Mouse (Mus musculus) stomach, postnatal 0 days (tissue): ENCODE measurements around the gene Ptprm. TPM values are rescaled to one million over a fixed set of nuclear protein-coding genes. Genes with fewer than 3 reads are reported as not detected.

ENCODE experiments used
- ATAC-seq: fragments of 200-750 bp; cut with Nextera tagmentation; 2 replicates; pipeline ENCODE4 v1.8.0; 2017; ENCODE audit not compliant: low FRiP score, low TSS enrichment
- DNase-seq: peaks from one replicate; pipeline ENCODE4 v3.0.0-alpha.2; 2016; ENCODE audit warnings: low spot score
- H3K27ac ChIP-seq: fragments of 300-500 bp; sonication (generic); replicated peaks from 2 replicates; pipeline ENCODE4 v1.5.1; 2014; ENCODE audit warnings: mild to moderate bottlenecking, control low read depth
- H3K27me3 ChIP-seq: fragments of 300-500 bp; sonication (generic); 2 replicates; pipeline ENCODE4 v1.6.1; 2014; ENCODE audit warnings: low read length; ENCODE audit not compliant: control insufficient read depth, insufficient read depth
- H3K36me3 ChIP-seq: fragments of 300-500 bp; sonication (generic); 2 replicates; pipeline ENCODE4 v1.6.1; 2014; ENCODE audit warnings: low read length, mixed read lengths; ENCODE audit not compliant: control insufficient read depth, insufficient read depth
- H3K4me1 ChIP-seq: fragments of 300-500 bp; sonication (generic); replicated peaks from 2 replicates; pipeline ENCODE4 v1.6.1; 2014; ENCODE audit warnings: antibody characterized with exemption; ENCODE audit not compliant: control insufficient read depth, insufficient read depth
- H3K4me2 ChIP-seq: fragments of 300-500 bp; sonication (generic); replicated peaks from 2 replicates; pipeline ENCODE4 v1.6.1; 2014; ENCODE audit warnings: low read depth, mild to moderate bottlenecking, control low read depth, moderate library complexity
- H3K4me3 ChIP-seq: fragments of 300-500 bp; sonication (generic); 2 replicates; pipeline ENCODE4 v1.5.1; 2014; ENCODE audit warnings: low read depth, low read length, control low read depth
- H3K9ac ChIP-seq: fragments of 300-500 bp; sonication (generic); 2 replicates; pipeline ENCODE4 v1.6.1; 2014; ENCODE audit warnings: mild to moderate bottlenecking, low read length, control low read depth, mixed read lengths
- H3K9me3 ChIP-seq: fragments of 300-500 bp; sonication (generic); 2 replicates; pipeline ENCODE4 v1.6.1; 2016; ENCODE audit warnings: low read length; ENCODE audit not compliant: control insufficient read depth
- CTCF ChIP-seq: IDR thresholded peaks from 2 replicates; pipeline ENCODE4 v1.5.1; 2016; ENCODE audit warnings: antibody characterized with exemption, low read depth, mild to moderate bottlenecking, moderate library complexity
- EP300 ChIP-seq: optimal IDR thresholded peaks from 2 replicates; pipeline ENCODE3; 2016; ENCODE audit warnings: antibody characterized with exemption
- WGBS: fragments of 180-500 bp; shearing (Covaris S2); extraction: QIAGEN DNeasy Blood & Tissue Kit; methylation state at CpG from one replicate; pipeline ENCODE4 v1.1.7; 2014; 5-methylcytosine and 5-hydroxymethylcytosine counted together
- polyA plus RNA-seq: library from polyadenylated mRNA; unstranded; fragments of >200 nt; fragmentation: Nextera tagmentation; extraction: Ambion mirVana; gene quantifications from 2 replicates; pipeline ENCODE4 v1.2.1, GENCODE M21; 2015

Ptprm gene
- 3.6 and 4.4 TPM in 2 replicates for polyA plus RNA-seq

DNA sequence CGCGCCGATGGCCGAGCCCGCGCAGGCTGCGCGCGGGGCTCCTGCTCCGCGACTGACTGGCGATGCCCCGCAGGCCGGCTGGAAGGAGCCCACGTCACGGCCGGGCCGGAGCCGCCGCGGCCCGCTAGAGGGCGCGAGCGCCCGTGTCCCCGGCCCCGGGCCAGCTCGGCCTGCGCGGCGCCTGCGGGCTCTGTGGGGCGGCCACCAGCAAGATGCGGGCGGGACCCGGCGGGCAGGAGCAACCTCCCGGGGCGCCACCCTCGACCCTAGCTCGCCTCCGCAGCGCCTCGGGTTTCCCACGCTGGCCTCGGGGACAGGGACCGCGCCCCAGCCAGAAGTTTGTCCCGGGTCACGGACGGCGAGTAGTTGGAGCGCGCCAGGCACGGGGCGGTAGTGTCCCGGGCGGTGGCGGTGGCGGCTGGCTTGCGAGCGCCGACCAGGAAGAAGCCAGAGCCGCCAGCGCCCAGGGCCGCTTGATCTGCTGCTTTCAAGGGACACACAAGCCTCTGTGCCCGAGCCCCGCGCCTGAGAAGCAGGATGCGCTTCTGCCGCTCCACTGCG, at the start of gene Ptprm:
Ptprm (minus strand) TSS at position 7 of the 561 bp plus-strand sequence.
- peak within 1 kb of the TSS; percentile 79 for H3K9ac ChIP-seq
- no peaks in the 10 kb centered on the region for H3K27me3 ChIP-seq
- ATAC-seq: peak; percentile 93
- peak within 1 kb of the TSS; percentile 69 for H3K4me3 ChIP-seq
- H3K27ac ChIP-seq: peak within 1 kb of the TSS; percentile 78
- H3K36me3 ChIP-seq: no peaks in the 10 kb centered on the region
- peak; percentile 82 for DNase-seq
- peak within 1 kb of the TSS; percentile 82 for H3K4me2 ChIP-seq
- H3K4me1 ChIP-seq: 0 out of 2 replicates have a peak, but pooled peaks cover 3% of the 10 kb centered on the region
- WGBS: under 1% methylated on average over 70 of the region's 73 CpGs
- H3K9me3 ChIP-seq: no peaks in the 10 kb centered on the region
- TF ChIP-seq CTCF (peak; percentile 51), EP300 (no peak)

DNA sequence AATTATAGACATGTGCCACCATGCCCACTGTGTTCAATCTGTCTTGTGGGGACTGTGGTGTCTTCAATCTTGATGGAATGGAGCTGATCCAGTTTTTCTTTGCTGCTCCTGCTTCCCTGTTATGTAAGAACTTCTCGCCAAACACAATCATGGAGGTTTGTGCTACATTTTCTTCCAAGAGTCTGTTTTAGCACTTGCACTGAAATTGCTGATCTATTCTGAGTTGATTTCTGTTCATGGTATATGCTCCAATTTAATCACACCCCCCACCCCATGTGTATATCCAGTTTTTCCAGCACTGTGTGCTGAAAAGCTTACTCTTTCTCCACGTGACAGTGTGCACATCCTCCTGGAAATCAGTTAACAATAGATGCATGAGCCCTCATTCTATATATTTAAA, 41.9 kb upstream of the Ptprm start:
- 73% methylated on average over 2 of the region's 2 CpGs for WGBS

DNA sequence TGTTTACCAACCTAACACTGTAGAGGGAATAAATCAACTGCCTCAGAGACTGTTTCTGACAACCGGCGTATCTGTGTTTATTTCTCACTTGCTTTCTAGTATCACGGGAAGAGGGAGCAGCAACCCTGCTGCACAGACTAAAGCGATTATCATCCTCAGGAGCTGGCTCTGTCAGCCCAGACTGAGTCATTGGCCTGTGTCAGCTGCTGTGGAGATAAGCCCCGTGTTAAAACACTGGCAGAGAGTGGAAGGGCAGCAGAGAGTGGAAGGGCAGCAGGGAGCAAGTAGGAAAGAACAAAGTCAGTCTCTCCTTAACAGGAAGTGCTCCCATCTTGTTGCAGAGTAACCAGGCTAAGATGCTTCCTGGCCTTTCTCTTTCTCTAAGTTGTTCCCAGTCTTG, 36.6 kb upstream of the Ptprm start:
- ATAC-seq: peak; percentile 26; the same call in 1 of the 2 replicates
- no peak for TF ChIP-seq CTCF
- no peak for TF ChIP-seq EP300
- no peak for DNase-seq
- no peaks in the 10 kb centered on the region for H3K27me3 ChIP-seq
- no peaks in the 10 kb centered on the region for H3K9me3 ChIP-seq
- H3K4me3 ChIP-seq: no peak overlapping the region
- H3K4me1 ChIP-seq: no peaks in the 10 kb centered on the region
- H3K36me3 ChIP-seq: no peaks in the 10 kb centered on the region
- no peak overlapping the region for H3K9ac ChIP-seq
- WGBS: 22% methylated on average over 5 of the region's 5 CpGs
- H3K4me2 ChIP-seq: no peak overlapping the region
- no peak overlapping the region for H3K27ac ChIP-seq

More for the DNA sequence above, 41.9 kb upstream of the Ptprm start:
- Histone ChIP-seq H3K4me2 (no peak overlapping the region), H3K4me1 (no peaks in the 10 kb centered on the region), H3K27ac (no peak overlapping the region), H3K9ac (no peak overlapping the region), H3K36me3 (no peaks in the 10 kb centered on the region), H3K9me3 (no peaks in the 10 kb centered on the region), H3K4me3 (no peak overlapping the region), H3K27me3 (no peaks in the 10 kb centered on the region)
- DNase-seq: no peak
- no peak for ATAC-seq
- TF ChIP-seq EP300 (no peak), CTCF (no peak)

DNA sequence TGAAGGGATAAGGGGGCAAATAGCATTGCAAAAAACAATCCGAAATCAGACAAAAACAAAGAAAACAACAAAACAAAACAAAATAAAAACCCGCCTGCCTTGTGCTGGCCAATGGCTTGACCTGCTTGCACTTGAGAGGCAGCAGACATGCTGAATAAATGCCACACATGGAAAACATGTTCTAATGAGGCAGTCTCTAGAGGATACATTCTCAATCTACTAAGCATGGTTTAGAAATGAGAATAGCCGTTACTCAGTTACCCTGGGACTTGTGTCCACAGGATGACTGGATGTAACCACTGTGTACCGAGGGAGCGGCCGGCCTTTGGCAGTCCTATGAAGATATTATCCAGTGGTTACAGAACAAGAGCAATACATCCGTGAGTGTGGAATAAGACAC, 33.9 kb upstream of the Ptprm start:
- H3K9ac ChIP-seq: no peak overlapping the region
- ATAC-seq (no peak), DNase-seq (no peak)
- H3K4me2 ChIP-seq: no peak overlapping the region
- no peaks in the 10 kb centered on the region for H3K4me1 ChIP-seq
- H3K27me3 ChIP-seq: no peaks in the 10 kb centered on the region
- H3K4me3 ChIP-seq: no peak overlapping the region
- no peaks in the 10 kb centered on the region for H3K36me3 ChIP-seq
- no peaks in the 10 kb centered on the region for H3K9me3 ChIP-seq
- TF ChIP-seq EP300 (no peak), CTCF (no peak)
- 79% methylated on average over 7 of the region's 7 CpGs for WGBS
- no peak overlapping the region for H3K27ac ChIP-seq

DNA sequence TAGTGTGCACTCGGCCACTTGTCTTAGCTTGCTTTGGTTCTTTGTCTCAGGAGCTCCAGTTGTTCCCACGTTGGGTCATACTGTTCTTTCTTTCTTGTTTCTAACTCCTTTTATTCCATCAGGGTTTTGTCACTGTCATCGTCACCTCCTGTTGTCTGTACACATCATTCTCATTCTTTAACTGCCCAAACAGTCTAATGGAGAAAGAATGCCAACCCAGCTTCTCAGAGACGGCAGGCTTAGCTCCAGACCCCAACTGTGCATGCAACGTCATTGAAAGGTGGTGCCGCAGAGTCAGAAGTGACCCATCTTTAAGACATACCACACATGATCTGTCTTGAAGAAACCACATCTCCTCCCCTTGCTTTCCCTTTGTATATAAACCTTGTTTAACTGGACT, 31.0 kb upstream of the Ptprm start:
- WGBS: 67% methylated on average over 6 of the region's 6 CpGs
- Histone ChIP-seq H3K4me3 (no peak overlapping the region), H3K27ac (no peak overlapping the region), H3K4me2 (no peak overlapping the region), H3K27me3 (no peaks in the 10 kb centered on the region), H3K9me3 (no peaks in the 10 kb centered on the region), H3K4me1 (no peaks in the 10 kb centered on the region), H3K36me3 (no peaks in the 10 kb centered on the region), H3K9ac (no peak overlapping the region)
- TF ChIP-seq EP300 (no peak), CTCF (no peak)
- ATAC-seq (no peak), DNase-seq (no peak)

DNA sequence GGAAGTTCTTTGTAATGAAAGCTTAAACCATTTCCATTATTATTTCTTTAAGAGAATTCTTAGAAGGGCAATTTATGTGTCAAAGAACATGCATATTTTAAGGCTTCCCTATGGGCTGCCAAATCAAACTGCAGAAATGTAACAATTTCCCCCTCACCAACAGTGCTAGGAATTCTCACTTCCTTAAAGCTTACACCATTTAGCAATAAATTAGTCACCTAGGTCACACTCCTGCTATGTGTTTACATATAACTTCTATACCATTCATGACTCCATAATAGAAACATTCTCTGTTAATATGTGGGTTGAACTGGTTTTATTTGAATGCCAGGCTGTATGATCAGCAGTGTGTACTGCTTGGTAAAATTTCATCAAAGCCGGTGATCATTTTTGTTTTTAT, 29.4 kb upstream of the Ptprm start:
- H3K9ac ChIP-seq: no peak overlapping the region
- H3K36me3 ChIP-seq: no peaks in the 10 kb centered on the region
- H3K4me1 ChIP-seq: no peaks in the 10 kb centered on the region
- TF ChIP-seq CTCF: no peak
- TF ChIP-seq EP300: no peak
- DNase-seq (no peak), ATAC-seq (no peak)
- no peaks in the 10 kb centered on the region for H3K9me3 ChIP-seq
- no peak overlapping the region for H3K4me3 ChIP-seq
- H3K4me2 ChIP-seq: no peak overlapping the region
- H3K27me3 ChIP-seq: no peaks in the 10 kb centered on the region
- no peak overlapping the region for H3K27ac ChIP-seq
- 58% methylated on average over 1 of the region's 1 CpGs for WGBS
